Mouse (Mus musculus): ENCODE data around the gene Cryzl2.

DNA sequence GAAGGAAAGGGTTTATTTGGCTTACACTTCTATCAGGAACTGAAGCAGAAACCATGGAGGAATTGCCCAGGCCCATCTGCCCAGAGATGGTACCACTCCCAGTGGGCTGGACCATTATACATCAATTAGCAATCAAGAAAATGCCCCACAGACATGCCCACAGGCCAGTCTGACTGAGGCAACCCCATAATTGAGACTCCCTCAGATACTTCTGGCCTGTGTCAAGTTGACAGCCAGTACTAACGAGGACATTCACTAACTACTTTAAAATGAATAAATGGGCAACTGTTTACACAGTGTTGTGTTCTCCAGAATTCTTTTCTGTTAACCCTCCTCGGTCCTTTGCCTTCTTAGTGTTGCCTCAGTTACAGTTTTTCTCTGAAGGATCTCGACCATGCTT, 4.0 kb downstream of the Cryzl2 start:
- no peak for TF ChIP-seq HCFC1 (IDR thresholded peaks at IDR 0.05; ENCODE audit: borderline replicate concordance, insufficient read depth, low read length)
- no peak for TF ChIP-seq CHD2 (IDR thresholded peaks at IDR 0.05; ENCODE audit: low read depth, low read length)

Data from ES-E14 (cell line).